Mouse (Mus musculus) liver, embryonic 16.5 days (tissue): Measurements from ENCODE around the gene Thsd4. TPM values are rescaled to one million over a fixed set of nuclear protein-coding genes. Genes with fewer than 3 reads are reported as not detected.

Experiments
- ATAC-seq: fragments of 200-750 bp; cut with Nextera tagmentation; 2 replicates; pipeline ENCODE4 v1.8.0; 2017; ENCODE audit warnings: low read depth, mild to moderate bottlenecking, moderate number of reproducible peaks, moderate library complexity
- H3K27ac ChIP-seq: fragments of 300-500 bp; sonication (generic); 2 replicates; pipeline ENCODE4 v1.5.1; 2014; ENCODE audit warnings: mild to moderate bottlenecking, low read length
- H3K27me3 ChIP-seq: fragments of 300-500 bp; sonication (generic); 2 replicates; pipeline ENCODE4 v1.6.1; 2014; ENCODE audit warnings: low read depth, low read length, mixed read lengths; ENCODE audit not compliant: control insufficient read depth, insufficient read depth
- H3K36me3 ChIP-seq: fragments of 300-500 bp; sonication (generic); 2 replicates; pipeline ENCODE4 v1.6.1; 2014; ENCODE audit warnings: mild to moderate bottlenecking; ENCODE audit not compliant: control insufficient read depth, insufficient read depth
- H3K4me1 ChIP-seq: fragments of 300-500 bp; sonication (generic); 2 replicates; pipeline ENCODE4 v1.6.1; 2014; ENCODE audit warnings: low read depth, low read length, mixed read lengths; ENCODE audit not compliant: control insufficient read depth
- H3K4me2 ChIP-seq: fragments of 300-500 bp; sonication (generic); 2 replicates; pipeline ENCODE4 v1.6.1; 2014; ENCODE audit warnings: low read depth, low read length, mixed read lengths
- H3K4me3 ChIP-seq: fragments of 300-500 bp; sonication (generic); 2 replicates; pipeline ENCODE4 v1.5.1; 2014; ENCODE audit warnings: low read depth, mild to moderate bottlenecking, low read length
- H3K9ac ChIP-seq: fragments of 300-500 bp; sonication (generic); 2 replicates; pipeline ENCODE4 v1.6.1; 2014; ENCODE audit warnings: low read depth, low read length
- H3K9me3 ChIP-seq: fragments of 300-500 bp; sonication (generic); replicated peaks from 2 replicates; pipeline ENCODE4 v1.6.1; 2016; ENCODE audit warnings: low read length; ENCODE audit not compliant: control insufficient read depth
- WGBS: fragments of 180-500 bp; shearing (Covaris S2); extraction: QIAGEN DNeasy Blood & Tissue Kit; methylation state at CpG from one replicate; pipeline ENCODE4 v1.1.7; 2014; ENCODE audit not compliant: insufficient replicate concordance; 5-methylcytosine and 5-hydroxymethylcytosine counted together
- polyA plus RNA-seq: library from polyadenylated mRNA; unstranded; fragments of >200 nt; fragmentation: Nextera tagmentation; extraction: Ambion mirVana; gene quantifications from 2 replicates; pipeline ENCODE4 v1.2.1, GENCODE M21; 2015

Gene Thsd4
- polyA plus RNA-seq, 1 experiment from 2014 or later: 1.1 TPM

DNA sequence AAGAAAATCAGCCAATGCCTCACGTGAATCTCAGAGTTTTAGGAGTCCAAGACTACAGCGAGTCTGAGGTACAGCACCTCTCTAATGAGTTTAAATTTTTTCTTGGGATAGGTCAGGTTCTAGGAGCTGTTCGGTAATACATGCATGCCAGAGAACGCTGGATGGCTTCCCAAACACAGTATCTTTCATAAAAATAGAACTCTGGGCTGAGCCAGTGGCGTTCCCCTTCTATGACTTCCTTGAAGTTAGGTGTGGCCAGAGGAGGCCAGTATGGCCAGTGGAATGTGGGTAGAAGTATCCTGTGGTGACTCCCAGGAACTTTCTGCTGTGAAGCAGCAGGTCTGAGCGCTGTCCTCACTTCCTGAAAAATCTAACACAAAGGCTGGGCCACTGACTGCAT lies 186.4 kb downstream of the Thsd4 start:
- Histone ChIP-seq H3K4me2 (no peak overlapping the region), H3K27me3 (no peaks in the 10 kb centered on the region), H3K4me1 (no peaks in the 10 kb centered on the region), H3K9me3 (no peaks in the 10 kb centered on the region), H3K36me3 (no peaks in the 10 kb centered on the region), H3K27ac (no peak overlapping the region), H3K4me3 (no peak overlapping the region), H3K9ac (no peak overlapping the region)
- WGBS: 69% methylated on average over 6 of the region's 6 CpGs
- no peak for ATAC-seq

DNA sequence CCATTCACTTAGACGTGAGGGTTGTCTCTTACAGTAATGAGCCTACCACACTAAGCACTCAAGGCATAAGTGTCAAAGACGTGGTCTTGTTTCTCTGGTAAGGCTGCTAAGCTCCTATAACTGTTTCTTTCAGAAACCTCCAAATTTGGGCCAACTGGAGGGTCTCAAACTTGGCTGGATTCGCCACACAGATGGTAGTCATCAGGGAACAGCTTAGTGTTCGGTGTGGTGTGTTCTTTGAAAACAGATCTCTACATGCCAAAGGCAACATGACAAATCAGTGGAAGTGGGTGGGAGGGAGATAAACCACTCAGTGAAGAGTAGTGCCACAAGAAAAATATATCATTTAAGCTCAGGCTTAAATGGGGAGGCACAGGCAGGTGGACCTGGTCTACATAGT lies 191.9 kb downstream of the Thsd4 start:
- Histone ChIP-seq H3K4me1 (no peaks in the 10 kb centered on the region), H3K9me3 (no peaks in the 10 kb centered on the region), H3K27me3 (no peaks in the 10 kb centered on the region), H3K9ac (no peak overlapping the region), H3K27ac (no peak overlapping the region), H3K36me3 (no peaks in the 10 kb centered on the region), H3K4me2 (no peak overlapping the region), H3K4me3 (no peak overlapping the region)
- WGBS: 53% methylated on average over 4 of the region's 4 CpGs
- ATAC-seq: no peak

DNA sequence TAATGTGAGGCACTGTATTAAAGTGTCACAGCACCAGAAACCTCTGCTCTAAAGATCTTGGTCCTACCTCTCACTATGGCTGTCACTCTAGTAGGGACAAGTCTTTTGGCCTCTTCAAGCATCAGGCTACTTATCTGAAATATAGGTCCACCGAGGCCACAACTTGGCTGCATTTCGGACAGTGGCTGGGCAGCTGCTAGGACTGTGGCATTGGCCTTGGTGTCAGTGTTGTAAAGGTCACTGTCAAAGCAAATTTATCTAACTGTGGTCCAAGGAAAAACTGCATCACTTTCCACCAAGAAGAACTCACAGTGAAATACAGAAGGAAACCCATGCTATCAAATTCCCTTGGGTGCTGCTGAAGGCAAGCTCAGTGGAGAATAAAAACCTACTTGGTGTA lies 197.1 kb downstream of the Thsd4 start:
- Histone ChIP-seq H3K27me3 (no peaks in the 10 kb centered on the region), H3K4me3 (no peak overlapping the region), H3K9me3 (no peaks in the 10 kb centered on the region), H3K27ac (no peak overlapping the region), H3K4me1 (no peaks in the 10 kb centered on the region), H3K36me3 (no peaks in the 10 kb centered on the region), H3K9ac (no peak overlapping the region), H3K4me2 (no peak overlapping the region)
- WGBS: 79% methylated on average over 2 of the region's 2 CpGs
- no peak for ATAC-seq

DNA sequence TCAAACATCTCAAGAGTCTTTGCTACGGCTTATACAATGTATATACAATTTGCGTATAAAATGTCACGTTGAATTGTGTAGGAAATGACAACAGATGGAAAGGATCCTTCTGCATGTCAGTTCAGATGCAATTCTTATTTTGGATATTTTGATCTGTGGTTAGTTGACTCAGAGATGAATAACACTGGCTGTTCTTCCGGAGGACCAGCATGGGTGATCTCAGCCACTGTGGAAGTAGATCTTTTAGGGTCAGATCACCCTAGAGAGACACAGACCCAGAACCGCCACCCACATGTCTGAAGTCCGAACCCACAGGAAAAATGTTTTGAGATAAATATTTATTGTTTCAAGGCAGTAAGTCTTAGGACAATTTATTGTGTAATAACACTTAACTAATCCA lies 198.4 kb downstream of the Thsd4 start:
- 80% methylated on average over 6 of the region's 6 CpGs for WGBS
- Histone ChIP-seq H3K9me3 (no peaks in the 10 kb centered on the region), H3K27me3 (no peaks in the 10 kb centered on the region), H3K4me2 (no peak overlapping the region), H3K36me3 (no peaks in the 10 kb centered on the region), H3K27ac (no peak overlapping the region), H3K4me1 (no peaks in the 10 kb centered on the region), H3K4me3 (no peak overlapping the region), H3K9ac (no peak overlapping the region)
- ATAC-seq: no peak

DNA sequence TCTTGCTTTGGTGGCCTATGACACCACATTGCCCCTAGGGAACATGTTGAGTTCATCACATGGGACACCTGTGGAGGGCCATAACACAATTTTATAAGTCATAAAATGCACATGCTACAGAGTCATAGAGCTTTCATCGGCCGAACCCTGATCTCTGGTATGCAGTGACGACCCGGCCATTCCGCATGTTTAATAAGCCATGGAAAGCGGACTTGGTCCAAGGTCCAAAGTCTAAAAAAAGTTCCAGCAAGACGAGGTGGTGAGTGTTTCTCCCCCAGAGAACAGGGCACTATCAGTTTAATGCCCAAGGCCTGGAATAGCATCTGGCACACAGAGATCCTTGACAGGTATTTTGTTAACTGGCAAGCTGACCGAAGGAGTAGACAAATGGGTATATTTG lies 204.6 kb downstream of the Thsd4 start:
- Histone ChIP-seq H3K36me3 (no peaks in the 10 kb centered on the region), H3K4me1 (no peaks in the 10 kb centered on the region), H3K27ac (no peak overlapping the region), H3K4me2 (no peak overlapping the region), H3K9ac (no peak overlapping the region), H3K27me3 (no peaks in the 10 kb centered on the region), H3K9me3 (no peaks in the 10 kb centered on the region), H3K4me3 (no peak overlapping the region)
- no peak for ATAC-seq
- 73% methylated on average over 8 of the region's 8 CpGs for WGBS

DNA sequence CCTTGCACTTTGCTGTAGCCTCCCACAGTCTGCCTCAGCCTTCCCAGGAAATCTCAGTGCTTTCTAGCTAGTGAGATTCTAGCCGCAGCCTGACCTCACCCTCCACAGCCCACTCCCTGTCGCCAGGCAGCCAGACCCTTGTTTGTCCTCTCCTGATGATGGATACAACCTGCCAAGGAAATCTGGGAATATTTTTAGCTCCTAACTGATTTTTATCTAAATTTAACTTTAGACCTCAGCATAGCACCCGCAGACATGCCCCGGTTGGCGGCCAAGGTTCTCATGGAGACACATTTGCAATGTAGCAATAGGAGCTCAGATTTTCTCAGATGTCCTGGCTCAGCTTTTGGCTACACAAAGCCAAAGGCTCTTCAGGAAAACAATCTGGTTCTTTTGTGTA lies 205.3 kb downstream of the Thsd4 start:
- no peaks in the 10 kb centered on the region for H3K4me1 ChIP-seq
- H3K36me3 ChIP-seq: no peaks in the 10 kb centered on the region
- 70% methylated on average over 5 of the region's 5 CpGs for WGBS
- no peaks in the 10 kb centered on the region for H3K27me3 ChIP-seq
- no peak overlapping the region for H3K27ac ChIP-seq
- no peak overlapping the region for H3K4me2 ChIP-seq
- no peaks in the 10 kb centered on the region for H3K9me3 ChIP-seq
- no peak overlapping the region for H3K9ac ChIP-seq
- no peak overlapping the region for H3K4me3 ChIP-seq
- no peak for ATAC-seq

DNA sequence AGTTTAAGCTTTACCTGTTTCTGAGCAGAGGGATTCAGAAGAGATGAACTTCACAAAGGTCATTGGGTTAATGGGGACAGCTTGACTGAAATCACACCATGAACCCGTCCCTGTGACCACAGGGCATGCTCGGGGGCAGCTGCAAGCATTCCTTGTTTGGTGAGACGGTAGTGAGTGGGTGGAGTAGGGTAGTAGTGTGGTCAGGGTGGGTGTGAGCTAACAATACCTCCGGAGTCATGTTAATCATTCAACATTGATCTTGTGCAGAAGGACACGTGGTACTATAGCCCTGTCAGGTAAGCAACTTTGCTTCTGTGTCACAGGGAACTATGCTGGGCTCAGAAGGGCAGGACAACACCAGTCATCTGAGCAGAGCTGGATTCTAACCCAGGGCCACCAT lies 206.3 kb downstream of the Thsd4 start:
- Histone ChIP-seq H3K4me1 (no peaks in the 10 kb centered on the region; the same call in 1 of the 2 replicates), H3K9ac (no peak overlapping the region), H3K9me3 (no peaks in the 10 kb centered on the region), H3K27ac (no peak overlapping the region), H3K36me3 (no peaks in the 10 kb centered on the region), H3K27me3 (no peaks in the 10 kb centered on the region), H3K4me3 (no peak overlapping the region), H3K4me2 (no peak overlapping the region)
- peak; percentile 79 for ATAC-seq
- WGBS: 54% methylated on average over 5 of the region's 5 CpGs

DNA sequence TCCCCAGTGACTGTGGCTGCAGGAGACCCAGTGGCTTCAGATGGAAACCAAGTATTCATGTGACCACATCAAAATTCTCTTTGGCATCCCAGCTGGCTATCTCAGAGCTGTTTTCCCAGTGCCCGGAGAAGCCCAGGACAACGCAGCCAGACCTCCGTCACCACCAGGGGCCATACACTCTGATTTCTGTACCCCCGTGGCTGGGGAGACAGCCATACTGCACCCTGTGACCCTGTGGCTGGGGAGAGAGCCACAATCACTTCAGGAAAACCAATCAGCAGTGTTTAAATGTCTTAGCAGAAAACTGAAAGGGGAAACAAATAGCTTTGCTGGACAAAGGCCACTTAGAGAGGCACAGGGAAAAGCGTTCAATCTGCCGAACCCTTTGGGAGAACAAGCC lies 208.2 kb downstream of the Thsd4 start:
- H3K4me3 ChIP-seq: no peak overlapping the region
- WGBS: 63% methylated on average over 6 of the region's 6 CpGs
- no peak overlapping the region for H3K4me2 ChIP-seq

DNA sequence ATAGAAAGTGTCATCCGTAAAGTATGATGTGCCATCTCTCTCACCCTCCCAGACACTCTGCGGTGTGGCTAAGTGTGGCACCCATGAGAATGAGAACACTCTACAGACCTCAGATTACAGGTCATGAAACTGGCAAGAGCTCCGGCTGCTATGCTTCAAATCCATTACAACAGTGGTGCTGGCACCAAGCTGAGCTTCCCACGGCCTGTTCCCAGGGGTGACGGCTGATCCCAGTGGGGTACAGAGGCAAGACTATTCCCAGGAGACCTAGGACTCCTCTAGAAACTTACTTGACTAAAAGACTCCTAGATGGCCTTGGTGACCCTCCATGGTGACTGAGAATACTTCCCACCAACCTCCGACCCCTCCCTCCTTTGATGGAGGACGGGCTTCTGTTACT lies 209.2 kb downstream of the Thsd4 start:
- Histone ChIP-seq H3K9me3 (no peaks in the 10 kb centered on the region), H3K27ac (no peak overlapping the region), H3K27me3 (no peaks in the 10 kb centered on the region), H3K9ac (no peak overlapping the region), H3K36me3 (no peaks in the 10 kb centered on the region), H3K4me2 (no peak overlapping the region), H3K4me3 (no peak overlapping the region), H3K4me1 (no peaks in the 10 kb centered on the region; the same call in 1 of the 2 replicates)
- 77% methylated on average over 7 of the region's 7 CpGs for WGBS
- no peak for ATAC-seq

More for the DNA sequence above, 208.2 kb downstream of the Thsd4 start:
- Histone ChIP-seq H3K9me3 (no peaks in the 10 kb centered on the region), H3K27ac (no peak overlapping the region), H3K9ac (no peak overlapping the region), H3K36me3 (no peaks in the 10 kb centered on the region), H3K27me3 (no peaks in the 10 kb centered on the region), H3K4me1 (no peaks in the 10 kb centered on the region; the same call in 1 of the 2 replicates)
- no peak for ATAC-seq
